Mouse (Mus musculus) right cerebral cortex, adult 2 months (tissue): ENCODE results near the gene Otop2.

Experiments used
- DNase-seq, 2 experiments: peaks; one replicate each; pipeline ENCODE4 v3.0.0; 2021 to 2022; ENCODE audit warnings: low spot score in 2 of 2

Otop2 gene

DNA sequence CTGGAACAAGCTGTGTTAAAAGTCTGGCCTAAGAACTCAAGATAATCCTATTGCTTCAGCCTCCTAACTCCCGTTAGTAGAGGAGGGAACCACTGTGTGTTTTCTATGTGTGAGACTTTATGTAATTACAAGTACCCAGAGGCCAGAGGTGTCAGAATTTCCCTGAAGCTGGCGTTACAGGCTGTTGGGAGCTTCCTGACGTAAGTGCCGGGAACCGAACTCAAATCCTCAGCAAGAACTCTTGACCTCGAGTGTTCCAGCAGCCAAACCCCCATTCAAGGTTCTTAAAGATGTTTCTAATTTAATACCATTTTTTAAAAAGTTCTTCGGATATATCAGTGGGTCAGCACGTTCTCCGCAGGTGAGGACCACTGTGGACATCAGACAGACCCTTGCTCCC lies 74.3 kb downstream of the Otop2 start:
- DNase-seq: no peak
